Mouse (Mus musculus): ENCODE measurements at regions not wholly inside any gene's neighbourhood (a gene's known extent, or its start where the extent isn't known, plus 50 kb on each side); places are given as distances from the start of the nearest gene placed in this dataset.

DNA sequence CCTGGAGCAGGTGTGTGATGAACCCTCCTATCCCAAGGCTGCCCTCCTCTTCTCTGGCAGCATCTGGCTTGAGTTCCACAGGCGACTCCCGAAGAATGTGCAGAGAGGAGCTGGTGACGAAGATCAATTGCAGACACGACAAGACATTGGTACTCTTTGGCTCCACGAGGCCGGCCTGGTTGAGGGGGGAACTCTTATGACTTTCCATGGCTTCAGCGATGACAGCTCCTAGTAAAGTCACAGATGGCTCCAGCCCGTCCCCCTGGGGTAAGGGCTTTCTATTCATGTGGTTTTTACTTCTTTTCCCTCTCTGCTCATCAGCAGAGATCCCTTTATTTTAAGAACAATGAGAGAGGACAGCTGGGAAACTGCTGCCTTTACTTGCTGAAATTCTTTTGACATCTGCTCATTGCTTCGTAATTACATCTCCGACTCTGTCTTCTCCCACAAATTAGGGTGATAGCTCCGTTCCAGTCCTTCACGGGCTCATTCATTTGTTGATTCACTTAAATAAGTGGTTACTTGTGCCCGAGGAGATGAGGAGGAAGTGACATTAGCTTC, 284.2 kb upstream of the Msx2 start:
- WGBS, result 44% methylated on average over 13 of the region's 13 CpGs
- Histone ChIP-seq H3K27ac (ENCODE audit: low read depth, low read length) (no peak overlapping the region), H3K36me3 (ENCODE audit: control insufficient read depth, insufficient read depth, low read length) (no peaks in the 10 kb centered on the region), H3K27me3 (ENCODE audit: control insufficient read depth, insufficient read depth, low read length) (no peaks in the 10 kb centered on the region), H3K4me2 (ENCODE audit: low read depth) (no peak overlapping the region), H3K4me3 (ENCODE audit: low read depth, low read length) (no peak overlapping the region), H3K9me3 (ENCODE audit: control insufficient read depth, low read length) (no peaks in the 10 kb centered on the region), H3K4me1 (ENCODE audit: control insufficient read depth, insufficient read depth, low read length) (no peaks in the 10 kb centered on the region), H3K9ac (ENCODE audit: low read length) (no peak overlapping the region)
- ATAC-seq (ENCODE audit: insufficient read depth, low FRiP score, low TSS enrichment) (no peak), DNase-seq (ENCODE audit: low spot score) (peak; percentile 31)

DNA sequence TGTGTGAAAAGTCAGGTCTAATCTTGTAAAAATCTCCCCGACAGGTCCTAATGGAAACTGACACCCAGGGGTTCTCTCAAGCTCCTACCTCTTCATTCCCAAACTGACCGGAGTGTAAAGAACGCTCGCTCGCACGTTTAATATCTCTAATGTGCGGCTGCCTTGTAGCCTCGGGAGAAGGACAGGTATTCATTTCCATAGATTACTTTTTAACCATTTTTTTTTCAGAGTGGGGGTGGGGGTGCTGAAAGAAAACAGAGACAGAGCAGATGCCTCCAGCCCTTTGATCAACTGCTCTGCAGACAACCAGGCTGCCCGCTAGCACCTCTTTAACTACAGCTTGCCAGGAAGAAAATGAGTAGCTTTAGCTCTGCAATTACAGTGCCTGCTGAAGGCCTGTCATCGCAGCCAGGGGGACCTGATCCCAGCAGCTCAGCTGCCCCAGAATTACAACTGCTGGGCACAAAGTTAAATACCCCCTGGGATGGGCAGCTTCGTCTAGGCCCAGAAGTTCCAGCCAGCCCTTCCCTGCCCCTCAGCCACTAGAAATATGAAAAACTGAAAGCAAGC, 282.3 kb upstream of the Msx2 start:
- no peaks in the 10 kb centered on the region for H3K27me3 ChIP-seq (ENCODE audit: control insufficient read depth, insufficient read depth, low read length)
- H3K4me3 ChIP-seq (ENCODE audit: low read depth, low read length), result no peak overlapping the region
- no peaks in the 10 kb centered on the region for H3K36me3 ChIP-seq (ENCODE audit: control insufficient read depth, insufficient read depth, low read length)
- no peaks in the 10 kb centered on the region for H3K4me1 ChIP-seq (ENCODE audit: control insufficient read depth, insufficient read depth, low read length)
- DNase-seq (ENCODE audit: low spot score) (no peak), ATAC-seq (ENCODE audit: insufficient read depth, low FRiP score, low TSS enrichment) (no peak)
- H3K9me3 ChIP-seq (ENCODE audit: control insufficient read depth, low read length), result no peaks in the 10 kb centered on the region
- no peak overlapping the region for H3K9ac ChIP-seq (ENCODE audit: low read length)
- no peak overlapping the region for H3K4me2 ChIP-seq (ENCODE audit: low read depth)
- no peak overlapping the region for H3K27ac ChIP-seq (ENCODE audit: low read depth, low read length)
- WGBS, result 64% methylated on average over 11 of the region's 11 CpGs

- 60% methylated on average over 6 of the region's 6 CpGs for WGBS
- H3K36me3 ChIP-seq (ENCODE audit: control insufficient read depth, insufficient read depth, low read length), result no peaks in the 10 kb centered on the region
- no peaks in the 10 kb centered on the region for H3K27me3 ChIP-seq (ENCODE audit: control insufficient read depth, insufficient read depth, low read length)
- no peaks in the 10 kb centered on the region for H3K9me3 ChIP-seq (ENCODE audit: control insufficient read depth, low read length)
- ATAC-seq (ENCODE audit: insufficient read depth, low FRiP score, low TSS enrichment), result no peak
- no peak overlapping the region for H3K4me2 ChIP-seq (ENCODE audit: low read depth)
- no peak overlapping the region for H3K4me3 ChIP-seq (ENCODE audit: low read depth, low read length)
- H3K27ac ChIP-seq (ENCODE audit: low read depth, low read length), result no peak overlapping the region
- no peak for DNase-seq (ENCODE audit: low spot score)
- no peaks in the 10 kb centered on the region for H3K4me1 ChIP-seq (ENCODE audit: control insufficient read depth, insufficient read depth, low read length)
- H3K9ac ChIP-seq (ENCODE audit: low read length), result no peak overlapping the region
Observed at GRCm38 (mm10) chr13:53753049-53753448, 280.2 kb upstream of the Msx2 start.

DNA sequence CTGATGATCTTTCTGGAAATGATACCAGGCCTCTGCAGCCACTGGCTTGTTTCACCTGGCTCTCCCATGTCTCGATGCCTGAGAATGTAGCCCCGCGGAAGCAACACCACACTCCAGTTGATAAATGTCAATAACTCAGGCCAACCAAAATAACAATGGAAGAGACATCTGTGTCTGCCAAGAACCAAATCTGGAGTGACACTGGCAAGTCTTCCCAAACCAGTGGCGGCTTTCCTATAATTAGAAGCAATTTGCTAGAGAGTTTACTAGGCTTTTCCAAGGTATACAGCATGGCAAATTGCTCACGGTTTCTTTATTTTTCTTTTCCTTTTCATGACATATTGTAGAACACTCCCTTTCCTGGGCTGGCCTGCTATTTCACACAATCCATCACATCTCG, 268.1 kb upstream of the Msx2 start:
- ATAC-seq (ENCODE audit: insufficient read depth, low FRiP score, low TSS enrichment), result no peak
- H3K27ac ChIP-seq (ENCODE audit: low read depth, low read length), result no peak overlapping the region
- H3K9ac ChIP-seq (ENCODE audit: low read length), result no peak overlapping the region
- WGBS, result 87% methylated on average over 6 of the region's 6 CpGs
- no peak for DNase-seq (ENCODE audit: low spot score)
- H3K4me1 ChIP-seq (ENCODE audit: control insufficient read depth, insufficient read depth, low read length), result no peaks in the 10 kb centered on the region
- H3K4me3 ChIP-seq (ENCODE audit: low read depth, low read length), result no peak overlapping the region
- H3K27me3 ChIP-seq (ENCODE audit: control insufficient read depth, insufficient read depth, low read length), result no peaks in the 10 kb centered on the region
- H3K36me3 ChIP-seq (ENCODE audit: control insufficient read depth, insufficient read depth, low read length), result no peaks in the 10 kb centered on the region
- no peaks in the 10 kb centered on the region for H3K9me3 ChIP-seq (ENCODE audit: control insufficient read depth, low read length)
- H3K4me2 ChIP-seq (ENCODE audit: low read depth), result no peak overlapping the region

DNA sequence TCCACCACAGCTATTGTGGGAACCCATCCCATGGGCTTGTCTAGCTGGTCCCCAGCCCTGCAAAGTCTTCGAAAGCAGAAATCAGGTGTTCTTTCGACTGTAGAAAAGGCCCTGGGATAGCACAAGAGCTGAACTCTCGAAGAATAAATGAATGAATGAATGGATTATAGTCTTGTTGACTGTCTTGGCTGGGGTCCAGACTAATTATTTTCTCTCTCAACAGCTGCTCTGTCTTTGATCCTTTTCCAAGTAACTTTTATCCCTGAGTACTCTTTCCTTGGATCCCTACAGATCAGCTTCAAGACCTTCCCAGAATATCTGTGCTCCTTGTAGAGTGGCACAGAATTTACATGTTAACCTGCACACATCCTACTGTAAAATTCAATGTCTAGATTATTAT, 266.3 kb upstream of the Msx2 start:
- no peaks in the 10 kb centered on the region for H3K36me3 ChIP-seq (ENCODE audit: control insufficient read depth, insufficient read depth, low read length)
- 84% methylated on average over 3 of the region's 3 CpGs for WGBS
- no peaks in the 10 kb centered on the region for H3K27me3 ChIP-seq (ENCODE audit: control insufficient read depth, insufficient read depth, low read length)
- ATAC-seq (ENCODE audit: insufficient read depth, low FRiP score, low TSS enrichment) (no peak), DNase-seq (ENCODE audit: low spot score) (no peak)
- H3K9me3 ChIP-seq (ENCODE audit: control insufficient read depth, low read length), result no peaks in the 10 kb centered on the region
- no peak overlapping the region for H3K4me3 ChIP-seq (ENCODE audit: low read depth, low read length)
- H3K4me1 ChIP-seq (ENCODE audit: control insufficient read depth, insufficient read depth, low read length), result no peaks in the 10 kb centered on the region
- H3K9ac ChIP-seq (ENCODE audit: low read length), result no peak overlapping the region
- H3K4me2 ChIP-seq (ENCODE audit: low read depth), result no peak overlapping the region
- no peak overlapping the region for H3K27ac ChIP-seq (ENCODE audit: low read depth, low read length)

GRCm38 (mm10) chr13:53734944-53735343, 262.1 kb upstream of the Msx2 start:
- Histone ChIP-seq H3K4me1 (ENCODE audit: control insufficient read depth, insufficient read depth, low read length) (no peaks in the 10 kb centered on the region), H3K9me3 (ENCODE audit: control insufficient read depth, low read length) (no peaks in the 10 kb centered on the region), H3K27me3 (ENCODE audit: control insufficient read depth, insufficient read depth, low read length) (no peaks in the 10 kb centered on the region), H3K36me3 (ENCODE audit: control insufficient read depth, insufficient read depth, low read length) (no peaks in the 10 kb centered on the region), H3K4me3 (ENCODE audit: low read depth, low read length) (no peak overlapping the region), H3K4me2 (ENCODE audit: low read depth) (no peak overlapping the region), H3K27ac (ENCODE audit: low read depth, low read length) (no peak overlapping the region), H3K9ac (ENCODE audit: low read length) (no peak overlapping the region)
- ATAC-seq (ENCODE audit: insufficient read depth, low FRiP score, low TSS enrichment), result no peak
- 75% methylated on average over 4 of the region's 4 CpGs for WGBS
- DNase-seq (ENCODE audit: low spot score), result no peak

GRCm38 (mm10) chr13:53730259-53730902, 257.5 kb upstream of the Msx2 start:
- Histone ChIP-seq H3K36me3 (ENCODE audit: control insufficient read depth, insufficient read depth, low read length) (no peaks in the 10 kb centered on the region), H3K4me1 (ENCODE audit: control insufficient read depth, insufficient read depth, low read length) (no peaks in the 10 kb centered on the region), H3K4me2 (ENCODE audit: low read depth) (no peak overlapping the region), H3K4me3 (ENCODE audit: low read depth, low read length) (no peak overlapping the region), H3K9ac (ENCODE audit: low read length) (no peak overlapping the region), H3K9me3 (ENCODE audit: control insufficient read depth, low read length) (no peaks in the 10 kb centered on the region), H3K27me3 (ENCODE audit: control insufficient read depth, insufficient read depth, low read length) (no peaks in the 10 kb centered on the region), H3K27ac (ENCODE audit: low read depth, low read length) (no peak overlapping the region)
- DNase-seq (ENCODE audit: low spot score), result no peak
- 62% methylated on average over 10 of the region's 10 CpGs for whole genome bisulfite sequencing
- ATAC-seq (ENCODE audit: insufficient read depth, low FRiP score, low TSS enrichment), result no peak

GRCm38 (mm10) chr13:53729848-53730247, 257.0 kb upstream of the Msx2 start:
- Histone ChIP-seq H3K9ac (ENCODE audit: low read length) (no peak overlapping the region), H3K27ac (ENCODE audit: low read depth, low read length) (no peak overlapping the region), H3K9me3 (ENCODE audit: control insufficient read depth, low read length) (no peaks in the 10 kb centered on the region), H3K27me3 (ENCODE audit: control insufficient read depth, insufficient read depth, low read length) (no peaks in the 10 kb centered on the region), H3K4me3 (ENCODE audit: low read depth, low read length) (no peak overlapping the region), H3K36me3 (ENCODE audit: control insufficient read depth, insufficient read depth, low read length) (no peaks in the 10 kb centered on the region), H3K4me2 (ENCODE audit: low read depth) (no peak overlapping the region), H3K4me1 (ENCODE audit: control insufficient read depth, insufficient read depth, low read length) (no peaks in the 10 kb centered on the region)
- WGBS, result 93% methylated on average over 7 of the region's 7 CpGs
- no peak for ATAC-seq (ENCODE audit: insufficient read depth, low FRiP score, low TSS enrichment)
- no peak for DNase-seq (ENCODE audit: low spot score)

DNA sequence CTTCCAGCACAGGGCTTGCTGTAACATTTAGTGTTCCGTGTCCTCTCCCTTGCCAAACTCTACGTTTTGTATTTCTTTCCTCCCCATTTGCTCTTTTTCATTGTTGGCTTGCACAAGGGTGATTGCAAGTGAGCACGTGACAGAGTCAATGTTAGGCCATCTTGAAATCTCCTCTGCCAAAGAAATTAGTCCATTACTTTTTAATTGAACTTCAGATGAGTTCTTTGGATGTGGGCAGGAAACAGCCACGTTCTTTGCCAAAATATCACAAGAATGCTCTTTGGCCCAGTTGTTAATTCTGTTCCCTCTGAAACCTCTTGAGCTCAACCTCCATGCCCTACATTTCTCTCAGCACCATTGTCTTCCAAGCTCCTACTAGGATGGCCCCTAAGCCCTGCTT, 253.2 kb upstream of the Msx2 start:
- Histone ChIP-seq H3K9me3 (ENCODE audit: control insufficient read depth, low read length) (no peaks in the 10 kb centered on the region), H3K4me3 (ENCODE audit: low read depth, low read length) (no peak overlapping the region), H3K4me1 (ENCODE audit: control insufficient read depth, insufficient read depth, low read length) (no peaks in the 10 kb centered on the region), H3K36me3 (ENCODE audit: control insufficient read depth, insufficient read depth, low read length) (no peaks in the 10 kb centered on the region), H3K27me3 (ENCODE audit: control insufficient read depth, insufficient read depth, low read length) (no peaks in the 10 kb centered on the region), H3K27ac (ENCODE audit: low read depth, low read length) (no peak overlapping the region), H3K4me2 (ENCODE audit: low read depth) (no peak overlapping the region), H3K9ac (ENCODE audit: low read length) (no peak overlapping the region)
- WGBS, result 84% methylated on average over 4 of the region's 4 CpGs
- DNase-seq (ENCODE audit: low spot score) (no peak), ATAC-seq (ENCODE audit: insufficient read depth, low FRiP score, low TSS enrichment) (no peak)
